Mouse (Mus musculus) intestine, postnatal 0 days (tissue): ENCODE data around the gene Pde2a. TPM values are rescaled to one million over a fixed set of nuclear protein-coding genes. Genes with fewer than 3 reads are reported as not detected.
"Not testable (repeated sequence)": the region's sequence is repeated elsewhere in the genome, so short reads cannot be mapped to it uniquely, and the experiment has no call there.

ENCODE experiments used
- ATAC-seq: fragments of 200-750 bp; cut with Nextera tagmentation; 2 replicates; pipeline ENCODE4 v1.8.0; 2017; ENCODE audit warnings: mild to moderate bottlenecking, moderate TSS enrichment, moderate library complexity
- H3K27ac ChIP-seq: fragments of 300-500 bp; sonication (generic); 2 replicates; pipeline ENCODE4 v1.5.1; 2014; ENCODE audit warnings: mild to moderate bottlenecking, low read depth, low read length, moderate library complexity
- H3K27me3 ChIP-seq: fragments of 300-500 bp; sonication (generic); replicated peaks from 2 replicates; pipeline ENCODE4 v1.6.1; 2014; ENCODE audit warnings: low read length, mixed read lengths; ENCODE audit not compliant: control insufficient read depth, insufficient read depth
- H3K36me3 ChIP-seq: fragments of 300-500 bp; sonication (generic); 2 replicates; pipeline ENCODE4 v1.6.1; 2014; ENCODE audit warnings: mild to moderate bottlenecking, moderate library complexity; ENCODE audit not compliant: control insufficient read depth, insufficient read depth
- H3K4me1 ChIP-seq: fragments of 300-500 bp; sonication (generic); replicated peaks from 2 replicates; pipeline ENCODE4 v1.6.1; 2014; ENCODE audit warnings: antibody characterized with exemption, low read length, mixed read lengths; ENCODE audit not compliant: control insufficient read depth, insufficient read depth
- H3K4me2 ChIP-seq: fragments of 300-500 bp; sonication (generic); replicated peaks from 2 replicates; pipeline ENCODE4 v1.6.1; 2014; ENCODE audit warnings: low read depth, mild to moderate bottlenecking, moderate library complexity
- H3K4me3 ChIP-seq: fragments of 300-500 bp; sonication (generic); 2 replicates; pipeline ENCODE4 v1.5.1; 2014; ENCODE audit warnings: low read depth, low read length
- H3K9ac ChIP-seq: fragments of 300-500 bp; sonication (generic); 2 replicates; pipeline ENCODE4 v1.6.1; 2014; ENCODE audit warnings: mild to moderate bottlenecking, low read depth, low read length
- H3K9me3 ChIP-seq: fragments of 300-500 bp; sonication (generic); 2 replicates; pipeline ENCODE4 v1.6.1; 2016; ENCODE audit warnings: mixed run types; ENCODE audit not compliant: control insufficient read depth
- CTCF ChIP-seq: sonication (generic); IDR thresholded peaks from 2 replicates; pipeline ENCODE4 v1.5.1; 2016; ENCODE audit warnings: low read depth, mild to moderate bottlenecking, control low read depth, antibody characterized with exemption, moderate library complexity
- WGBS: fragments of 180-500 bp; shearing (Covaris S2); extraction: QIAGEN DNeasy Blood & Tissue Kit; methylation state at CpG from one replicate; pipeline ENCODE4 v1.1.7; 2014; 5-methylcytosine and 5-hydroxymethylcytosine counted together
- polyA plus RNA-seq: library from polyadenylated mRNA; unstranded; fragments of >200 nt; fragmentation: Nextera tagmentation; extraction: Ambion mirVana; gene quantifications from 2 replicates; pipeline ENCODE4 v1.2.1, GENCODE M21; 2015

The Pde2a gene
- polyA plus RNA-seq, 1 experiment from 2014 or later, result 11.1 TPM

DNA sequence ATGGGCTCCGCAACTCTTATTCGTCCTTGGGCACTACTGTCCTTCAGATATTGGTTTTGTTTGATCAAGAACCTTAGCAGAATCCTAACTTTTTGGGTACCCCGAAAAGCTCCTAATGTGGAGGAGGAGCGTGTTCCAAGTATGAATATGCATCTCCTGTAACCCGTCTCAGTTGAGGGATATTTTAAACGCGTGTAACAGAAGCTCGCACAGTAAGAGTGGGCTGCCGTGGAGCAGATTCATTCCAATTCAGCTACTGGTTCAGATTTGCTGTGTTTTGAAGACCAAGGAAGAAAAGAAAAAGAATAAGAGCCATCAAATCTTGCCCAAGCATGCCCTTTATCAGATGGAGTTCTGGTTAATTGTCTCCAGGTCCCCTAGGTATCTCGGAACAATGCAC lies 120.2 kb downstream of the Pde2a start:
- Histone ChIP-seq H3K9me3 (no peaks in the 10 kb centered on the region), H3K4me1 (no peaks in the 10 kb centered on the region), H3K36me3 (no peaks in the 10 kb centered on the region), H3K9ac (no peak overlapping the region), H3K27ac (no peak overlapping the region), H3K27me3 (no peaks in the 10 kb centered on the region), H3K4me2 (0 out of 2 replicates have a peak overlapping the region, but pooled peaks have one; percentile 9), H3K4me3 (no peak overlapping the region)
- no peak for ATAC-seq
- no peak for TF ChIP-seq CTCF
- 79% methylated on average over 10 of the region's 10 CpGs for WGBS

DNA sequence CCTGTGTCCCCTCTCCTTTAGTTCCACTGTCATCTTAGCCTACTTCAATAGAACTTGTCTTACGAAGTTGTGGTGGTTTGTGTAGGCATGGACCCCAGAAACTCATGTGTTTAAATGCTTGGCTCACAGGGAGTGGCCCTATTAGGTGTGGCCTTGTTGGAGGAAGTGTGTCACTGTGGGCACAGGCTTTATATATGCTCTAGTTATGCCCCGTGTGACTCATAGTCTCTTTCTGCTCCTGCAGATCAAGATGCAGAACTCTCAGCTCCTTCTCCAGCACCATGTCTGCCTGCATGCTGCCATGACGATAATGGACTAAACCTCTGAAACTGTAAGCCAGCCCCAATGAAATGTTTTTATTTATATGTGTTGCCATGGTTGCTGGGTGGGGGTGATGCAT lies 126.2 kb downstream of the Pde2a start:
- Histone ChIP-seq H3K9me3 (no peaks in the 10 kb centered on the region), H3K36me3 (no peaks in the 10 kb centered on the region), H3K4me2 (no peak overlapping the region), H3K4me1 (no peaks in the 10 kb centered on the region), H3K9ac (no peak overlapping the region), H3K27ac (no peak overlapping the region), H3K27me3 (no peaks in the 10 kb centered on the region), H3K4me3 (no peak overlapping the region)
- 0 out of 2 replicates have a peak, but pooled peaks have one; percentile 34 for ATAC-seq
- TF ChIP-seq CTCF, result no peak
- 69% methylated on average over 3 of the region's 3 CpGs for WGBS

DNA sequence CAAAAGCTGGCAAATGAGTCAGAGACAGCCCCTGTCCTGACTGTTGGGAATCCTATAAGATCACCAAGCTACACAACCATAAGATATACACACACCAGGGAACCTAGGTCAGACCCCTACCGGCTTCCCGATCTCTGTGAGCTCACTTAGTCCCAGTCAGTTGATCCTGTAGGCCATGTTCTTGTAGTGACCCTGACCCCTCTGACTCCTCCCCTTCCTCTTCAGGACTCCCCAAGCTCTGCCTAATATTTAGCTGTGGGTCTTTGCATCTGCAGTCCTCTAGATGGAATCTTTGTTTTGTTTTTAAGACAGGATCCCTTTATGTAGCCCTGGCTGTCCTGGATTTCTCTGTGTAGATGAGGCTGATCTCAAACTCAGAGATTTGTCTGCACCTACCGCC lies 127.8 kb downstream of the Pde2a start:
- Histone ChIP-seq H3K27me3 (no peaks in the 10 kb centered on the region), H3K4me1 (no peaks in the 10 kb centered on the region), H3K36me3 (no peaks in the 10 kb centered on the region), H3K9me3 (no peaks in the 10 kb centered on the region), H3K4me3 (no peak overlapping the region), H3K27ac (no peak overlapping the region), H3K4me2 (no peak overlapping the region), H3K9ac (no peak overlapping the region)
- WGBS, result 84% methylated on average over 3 of the region's 3 CpGs
- no peak for ATAC-seq
- TF ChIP-seq CTCF, result no peak

- no peak for TF ChIP-seq CTCF
- 44% methylated on average over 7 of the region's 7 CpGs for WGBS
- Histone ChIP-seq H3K27me3 (no peaks in the 10 kb centered on the region), H3K4me2 (no peak overlapping the region), H3K27ac (no peak overlapping the region), H3K9me3 (no peaks in the 10 kb centered on the region), H3K9ac (no peak overlapping the region), H3K4me3 (no peak overlapping the region), H3K36me3 (no peaks in the 10 kb centered on the region), H3K4me1 (no peaks in the 10 kb centered on the region)
- no peak for ATAC-seq
These were observed 129.4 kb downstream of the Pde2a start for GRCm38 (mm10) chr7:101550686-101551485.

GRCm38 (mm10) chr7:101551530-101551929 lies 130.0 kb downstream of the Pde2a start:
- Histone ChIP-seq H3K27ac (no peak overlapping the region), H3K9me3 (no peaks in the 10 kb centered on the region), H3K4me3 (no peak overlapping the region), H3K36me3 (no peaks in the 10 kb centered on the region), H3K27me3 (no peaks in the 10 kb centered on the region), H3K4me1 (no peaks in the 10 kb centered on the region), H3K4me2 (no peak overlapping the region), H3K9ac (no peak overlapping the region)
- WGBS, result 80% methylated on average over 1 of the region's 1 CpGs
- no peak for TF ChIP-seq CTCF
- no peak for ATAC-seq

- not testable (repeated sequence) for H3K9me3 ChIP-seq, H3K36me3 ChIP-seq, H3K4me2 ChIP-seq, H3K9ac ChIP-seq, H3K27ac ChIP-seq, ATAC-seq, H3K4me3 ChIP-seq, H3K4me1 ChIP-seq, H3K27me3 ChIP-seq
- 95% methylated on average over 3 of the region's 3 CpGs for WGBS
These were observed 134.0 kb downstream of the Pde2a start for GRCm38 (mm10) chr7:101555473-101555872.
